Mouse (Mus musculus): ENCODE results near the gene Gap43. TPM values are rescaled to one million over a fixed set of nuclear protein-coding genes. Genes with fewer than 3 reads are reported as not detected.
"Not testable (repeated sequence)": the region's sequence is repeated elsewhere in the genome, so short reads cannot be mapped to it uniquely, and the experiment has no call there.

The Gap43 gene
- polyA plus RNA-seq, 1 experiment, result 0.04 TPM

DNA sequence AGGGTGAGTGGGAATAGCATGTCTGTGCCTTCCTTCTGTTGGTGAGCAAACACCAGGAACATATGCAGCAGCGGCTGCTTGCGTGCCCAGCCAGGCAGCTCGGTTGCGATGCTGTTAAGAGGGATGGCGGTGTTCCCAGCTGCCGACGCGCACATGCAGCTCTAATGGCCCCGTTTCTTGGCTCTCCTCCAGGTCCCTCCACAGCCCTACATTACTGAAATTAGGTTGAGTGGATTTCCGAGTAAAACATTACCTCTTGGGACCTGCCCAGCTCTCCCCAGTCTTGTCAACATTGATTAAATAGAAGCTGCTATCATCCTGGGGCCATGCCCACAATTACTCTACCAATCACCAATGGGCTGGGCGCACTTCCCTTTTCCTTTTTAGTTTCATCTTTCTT, 84.8 kb downstream of the Gap43 start:
- H3K27me3 ChIP-seq (ENCODE audit: control insufficient read depth), result no peaks in the 10 kb centered on the region
- TF ChIP-seq TAL1 (IDR thresholded peaks at IDR 0.05; ENCODE audit: low read length), result no peak
- TF ChIP-seq GATA1 (IDR thresholded peaks at IDR 0.05; ENCODE audit: low read length), result no peak
- H3K36me3 ChIP-seq (ENCODE audit: control insufficient read depth), result no peaks in the 10 kb centered on the region
- no peak overlapping the region for H3K4me3 ChIP-seq (replicated peaks)
- H3K9me3 ChIP-seq (ENCODE audit: control insufficient read depth, low read length), result peaks cover 5% of the 10 kb centered on the region
- H3K4me1 ChIP-seq (ENCODE audit: control insufficient read depth), result no peaks in the 10 kb centered on the region

DNA sequence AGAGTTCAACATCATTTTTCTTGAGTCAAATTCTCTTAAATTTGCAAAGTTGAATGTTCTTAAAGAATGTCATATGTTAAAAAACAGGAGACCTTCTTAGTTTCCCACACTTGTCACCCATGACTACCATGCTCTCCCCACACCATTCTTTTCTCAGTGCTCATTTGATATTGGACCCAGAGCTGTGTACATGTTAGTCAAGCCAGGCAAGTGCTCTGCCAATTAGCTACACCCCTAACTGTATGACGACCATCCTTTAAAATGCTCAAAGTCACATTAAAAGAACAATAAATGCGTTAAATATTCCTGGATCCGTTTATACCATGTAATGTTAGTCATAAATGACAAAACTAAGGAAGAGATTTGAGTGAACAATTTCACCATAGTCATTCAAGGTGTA, 85.2 kb downstream of the Gap43 start:
- TF ChIP-seq GATA1 (IDR thresholded peaks at IDR 0.05; ENCODE audit: low read length) (no peak), TAL1 (IDR thresholded peaks at IDR 0.05; ENCODE audit: low read length) (no peak)
- Histone ChIP-seq H3K4me3 (replicated peaks) (no peak overlapping the region), H3K9me3 (ENCODE audit: control insufficient read depth, low read length) (peaks cover 5% of the 10 kb centered on the region), H3K4me1 (ENCODE audit: control insufficient read depth) (no peaks in the 10 kb centered on the region), H3K27me3 (ENCODE audit: control insufficient read depth) (no peaks in the 10 kb centered on the region), H3K36me3 (ENCODE audit: control insufficient read depth) (no peaks in the 10 kb centered on the region)

- peaks cover 11% of the 10 kb centered on the region for H3K9me3 ChIP-seq (ENCODE audit: control insufficient read depth, low read length)
- no peaks in the 10 kb centered on the region for H3K4me1 ChIP-seq (ENCODE audit: control insufficient read depth)
- H3K27me3 ChIP-seq (ENCODE audit: control insufficient read depth), result no peaks in the 10 kb centered on the region
- no peaks in the 10 kb centered on the region for H3K36me3 ChIP-seq (ENCODE audit: control insufficient read depth)
- TF ChIP-seq TAL1 (IDR thresholded peaks at IDR 0.05; ENCODE audit: low read length) (no peak), GATA1 (IDR thresholded peaks at IDR 0.05; ENCODE audit: low read length) (no peak)
- H3K4me3 ChIP-seq (replicated peaks), result no peak overlapping the region
These were observed 88.2 kb downstream of the Gap43 start for GRCm38 (mm10) chr16:42252252-42252651.

GRCm38 (mm10) chr16:42244121-42244520, 96.3 kb downstream of the Gap43 start:
- H3K36me3 ChIP-seq (ENCODE audit: control insufficient read depth), result not testable (repeated sequence)

DNA sequence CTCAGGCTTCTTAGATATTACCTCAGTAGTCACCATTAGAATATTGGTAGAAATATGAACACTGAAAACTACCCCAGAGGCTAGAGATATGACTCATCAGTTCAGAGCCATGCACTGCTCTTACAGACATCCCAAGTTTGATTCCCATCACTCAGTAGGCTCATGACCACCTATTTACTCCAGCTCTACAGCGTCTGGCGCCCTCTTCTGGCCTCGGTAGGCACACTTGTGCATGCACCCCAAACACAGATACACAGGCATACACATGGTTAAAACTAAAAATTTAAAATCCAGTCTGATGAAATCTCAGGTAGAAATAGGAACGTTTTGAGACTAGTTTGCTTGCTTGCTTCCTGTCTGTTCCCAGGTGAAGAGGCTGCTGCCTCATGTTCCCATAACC, 109.1 kb downstream of the Gap43 start:
- Histone ChIP-seq H3K36me3 (ENCODE audit: control insufficient read depth) (no peaks in the 10 kb centered on the region), H3K4me1 (ENCODE audit: control insufficient read depth) (no peaks in the 10 kb centered on the region), H3K9me3 (ENCODE audit: control insufficient read depth, low read length) (peaks cover 3% of the 10 kb centered on the region), H3K4me3 (replicated peaks) (no peak overlapping the region), H3K27me3 (ENCODE audit: control insufficient read depth) (no peaks in the 10 kb centered on the region)
- no peak for TF ChIP-seq GATA1 (IDR thresholded peaks at IDR 0.05; ENCODE audit: low read length)
- TF ChIP-seq TAL1 (IDR thresholded peaks at IDR 0.05; ENCODE audit: low read length), result no peak

More at GRCm38 (mm10) chr16:42244121-42244520, 96.3 kb downstream of the Gap43 start:
- H3K4me1 ChIP-seq (ENCODE audit: control insufficient read depth); H3K27me3 ChIP-seq (ENCODE audit: control insufficient read depth); H3K4me3 ChIP-seq (replicated peaks); H3K9me3 ChIP-seq (ENCODE audit: control insufficient read depth, low read length): not testable (repeated sequence)
